Mouse (Mus musculus): ENCODE data around the gene Sox13. TPM values are rescaled to one million over a fixed set of nuclear protein-coding genes. Genes with fewer than 3 reads are reported as not detected.
A peak's percentile ranks its signal among the peaks of the same experiment; 100 is the strongest.

The Sox13 gene
- total and polyA plus RNA-seq, 3 experiments: 0.34 to 1.4 (median 0.90) TPM

- Histone ChIP-seq H3K27me3 (replicated peaks) (peaks cover 67% of the 10 kb centered on the region), H3K27ac (ENCODE audit: insufficient read depth, low read depth) (no peak overlapping the region), H3K4me2 (ENCODE audit: insufficient read depth, low read depth, poor library complexity, severe bottlenecking) (no peak overlapping the region), H3K9ac (ENCODE audit: insufficient read depth, low read depth) (no peak overlapping the region), H3K36me3 (replicated peaks in 1 of 2; ENCODE audit: control insufficient read depth in 1 of 2, insufficient read depth in 1 of 2, low read length in 1 of 2) (no peaks in the 10 kb centered on the region), H3K4me1 (ENCODE audit: control insufficient read depth in 1 of 2, insufficient read depth in 2 of 2) (peaks cover 0 to 11% of the 10 kb centered on the region in 2 experiments; a peak in 2 of 4 replicates), H3K9me3 (replicated peaks; ENCODE audit: low read length) (peaks cover 4% of the 10 kb centered on the region), H3K4me3 (replicated peaks in 1 of 3; ENCODE audit: low read depth in 2 of 3, low read length in 2 of 3, poor library complexity in 1 of 3) (no peak overlapping the region), H3K79me2 (replicated peaks; ENCODE audit: control insufficient read depth, extremely low read depth, insufficient read depth, poor library complexity, severe bottlenecking) (no peaks in the 10 kb centered on the region)
- no peak for DNase-seq (ENCODE audit: extremely low read depth)
- TF ChIP-seq MYC (IDR thresholded peaks at IDR 0.05; ENCODE audit: low read depth, low read length): no peak
- no peak for TF ChIP-seq USF1 (IDR thresholded peaks at IDR 0.05; ENCODE audit: low read depth, low read length)
- no peak for TF ChIP-seq MXI1 (IDR thresholded peaks at IDR 0.05; ENCODE audit: low read depth, low read length)
- no peak for TF ChIP-seq USF2 (conservative IDR thresholded peaks at IDR 0.05; ENCODE audit: low read depth, low read length)
- TF ChIP-seq POLR2AphosphoS2 (IDR thresholded peaks at IDR 0.05; ENCODE audit: low read depth, low read length): no peak
- TF ChIP-seq TBP (conservative IDR thresholded peaks at IDR 0.05; ENCODE audit: low read depth, low read length): no peak
- TF ChIP-seq ZNF384 (IDR thresholded peaks at IDR 0.05; ENCODE audit: low read depth, low read length): no peak
- no peak for TF ChIP-seq ZKSCAN1 (IDR thresholded peaks at IDR 0.05; ENCODE audit: borderline replicate concordance, low read depth, low read length)
- no peak for TF ChIP-seq CHD1 (IDR thresholded peaks at IDR 0.05; ENCODE audit: low read depth, low read length)
- TF ChIP-seq E2F4 (IDR thresholded peaks at IDR 0.05; ENCODE audit: insufficient replicate concordance, low read depth, low read length): no peak
- TF ChIP-seq RCOR1 (conservative IDR thresholded peaks at IDR 0.05; ENCODE audit: low read depth, low read length): no peak
- TF ChIP-seq ELF1 (IDR thresholded peaks at IDR 0.05; ENCODE audit: low read depth, low read length): no peak
- no peak for TF ChIP-seq JUND (conservative IDR thresholded peaks at IDR 0.05; ENCODE audit: low read depth, low read length)
- dilution Hi-C loops (cut with MboI; ENCODE audit: extremely low pct_ligation_motif_present, extremely low pct_unique_long_range_greater_than_20kb, low sequenced_read_pairs) (no loop called here), in situ Hi-C loops (cut with MboI; ENCODE audit: low pct_ligation_motif_present, low pct_unique_long_range_greater_than_20kb, low sequenced_read_pairs) (no loop called here)
These were observed 46.6 kb downstream of the Sox13 start for GRCm38 (mm10) chr1:133377547-133377946.

- Histone ChIP-seq H3K4me3 (replicated peaks in 1 of 3; ENCODE audit: low read depth in 2 of 3, low read length in 2 of 3, poor library complexity in 1 of 3) (no peak overlapping the region), H3K36me3 (replicated peaks in 1 of 2; ENCODE audit: control insufficient read depth in 1 of 2, insufficient read depth in 1 of 2, low read length in 1 of 2) (no peaks in the 10 kb centered on the region), H3K9me3 (replicated peaks; ENCODE audit: low read length) (peaks cover 4% of the 10 kb centered on the region), H3K79me2 (replicated peaks; ENCODE audit: control insufficient read depth, extremely low read depth, insufficient read depth, poor library complexity, severe bottlenecking) (no peaks in the 10 kb centered on the region), H3K9ac (ENCODE audit: insufficient read depth, low read depth) (no peak overlapping the region), H3K4me1 (ENCODE audit: control insufficient read depth in 1 of 2, insufficient read depth in 2 of 2) (peaks cover 0 to 11% of the 10 kb centered on the region in 2 experiments; a peak in 2 of 4 replicates), H3K4me2 (ENCODE audit: insufficient read depth, low read depth, poor library complexity, severe bottlenecking) (no peak overlapping the region), H3K27me3 (replicated peaks) (peaks cover 85% of the 10 kb centered on the region), H3K27ac (ENCODE audit: insufficient read depth, low read depth) (no peak overlapping the region)
- in situ Hi-C loops (cut with MboI; ENCODE audit: low pct_ligation_motif_present, low pct_unique_long_range_greater_than_20kb, low sequenced_read_pairs) (no loop called here), dilution Hi-C loops (cut with MboI; ENCODE audit: extremely low pct_ligation_motif_present, extremely low pct_unique_long_range_greater_than_20kb, low sequenced_read_pairs) (no loop called here)
- no peak for DNase-seq (ENCODE audit: extremely low read depth)
- TF ChIP-seq BHLHE40 (IDR thresholded peaks at IDR 0.05; ENCODE audit: low read depth, low read length) (0 out of 2 replicates have a peak, but pooled peaks have one; percentile 8), JUN (IDR thresholded peaks at IDR 0.05; ENCODE audit: insufficient read depth, low read depth, low read length) (no peak), ZC3H11A (IDR thresholded peaks at IDR 0.05; ENCODE audit: low read depth, low read length) (no peak), ZKSCAN1 (IDR thresholded peaks at IDR 0.05; ENCODE audit: borderline replicate concordance, low read depth, low read length) (no peak), USF2 (conservative IDR thresholded peaks at IDR 0.05; ENCODE audit: low read depth, low read length) (no peak), GABPA (IDR thresholded peaks at IDR 0.05; ENCODE audit: insufficient replicate concordance, low read depth, low read length) (no peak), MXI1 (IDR thresholded peaks at IDR 0.05; ENCODE audit: low read depth, low read length) (no peak), RAD21 (IDR thresholded peaks at IDR 0.05; ENCODE audit: low read depth, low read length) (no peak)
These were observed 48.4 kb downstream of the Sox13 start for GRCm38 (mm10) chr1:133375696-133376346.

Data from CH12.LX (cell line).